Mouse (Mus musculus): ENCODE measurements around the gene Tshz2. TPM values are rescaled to one million over a fixed set of nuclear protein-coding genes. Genes with fewer than 3 reads are reported as not detected.

Gene Tshz2
- polyA plus RNA-seq, 1 experiment from 2014 or later = 0.70 TPM

GRCm38 (mm10) chr2:169871436-169872060, 238.7 kb downstream of the Tshz2 start:
- no peaks in the 10 kb centered on the region; the same call in 1 of the 2 replicates for H3K4me1 ChIP-seq (replicated peaks)
- no peak overlapping the region for H3K4me3 ChIP-seq (replicated peaks)
- no peak overlapping the region for H3K9ac ChIP-seq
- no peaks in the 10 kb centered on the region for H3K36me3 ChIP-seq (replicated peaks)
- H3K4me2 ChIP-seq = no peak overlapping the region
- H3K27me3 ChIP-seq = no peaks in the 10 kb centered on the region
- ATAC-seq (ENCODE audit: insufficient read depth) = no peak
- H3K9me3 ChIP-seq (replicated peaks) = no peaks in the 10 kb centered on the region
- H3K27ac ChIP-seq (replicated peaks) = no peak overlapping the region
- 76% methylated on average over 8 of the region's 8 CpGs for WGBS (ENCODE audit: insufficient replicate concordance)

- Histone ChIP-seq H3K4me3 (replicated peaks) (no peak overlapping the region), H3K4me2 (no peak overlapping the region), H3K9me3 (replicated peaks) (no peaks in the 10 kb centered on the region), H3K36me3 (replicated peaks) (no peaks in the 10 kb centered on the region), H3K9ac (no peak overlapping the region), H3K27me3 (no peaks in the 10 kb centered on the region), H3K27ac (replicated peaks) (no peak overlapping the region), H3K4me1 (replicated peaks) (no peaks in the 10 kb centered on the region; the same call in 1 of the 2 replicates)
- ATAC-seq (ENCODE audit: insufficient read depth) = no peak
- 25% methylated on average over 16 of the region's 16 CpGs for WGBS (ENCODE audit: insufficient replicate concordance)
Observed at GRCm38 (mm10) chr2:169873442-169873841, 240.6 kb downstream of the Tshz2 start.

GRCm38 (mm10) chr2:169887921-169888320, 255.1 kb downstream of the Tshz2 start:
- no peak for ATAC-seq (ENCODE audit: insufficient read depth)
- H3K27ac ChIP-seq (replicated peaks) = no peak overlapping the region
- WGBS (ENCODE audit: insufficient replicate concordance) = 71% methylated on average over 9 of the region's 9 CpGs

DNA sequence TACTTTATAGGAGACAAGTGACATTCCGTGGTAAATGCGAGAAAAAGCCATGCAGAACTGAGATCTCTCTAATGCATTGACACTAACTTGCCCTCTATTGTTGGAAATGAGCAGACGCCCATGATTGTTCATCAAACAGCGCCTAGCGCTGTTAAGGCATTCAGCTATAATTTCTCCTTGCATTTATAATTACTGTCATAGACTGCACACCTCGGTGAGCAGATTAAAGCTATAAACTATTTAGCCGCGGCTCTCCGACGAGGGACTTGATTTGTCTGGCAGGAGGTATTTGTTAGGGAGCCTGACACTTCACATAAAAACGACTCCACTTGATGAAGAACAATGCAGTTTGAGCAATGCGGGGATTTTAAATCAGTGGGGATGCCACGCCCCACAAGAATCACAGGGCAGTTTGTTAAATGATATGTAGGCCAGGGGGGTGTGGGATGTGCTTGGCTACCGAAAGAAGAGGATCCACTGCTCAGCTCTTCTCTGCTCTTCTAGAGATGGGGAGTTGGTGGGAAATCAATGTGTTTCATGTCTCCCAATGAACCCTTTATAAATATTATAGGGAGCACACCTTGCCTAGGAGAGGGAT, 259.7 kb downstream of the Tshz2 start:
- Histone ChIP-seq H3K4me1 (replicated peaks) (no peaks in the 10 kb centered on the region), H3K4me3 (replicated peaks) (no peak overlapping the region), H3K36me3 (replicated peaks) (no peaks in the 10 kb centered on the region), H3K27ac (replicated peaks) (no peak overlapping the region), H3K27me3 (no peaks in the 10 kb centered on the region), H3K9me3 (replicated peaks) (no peaks in the 10 kb centered on the region), H3K9ac (no peak overlapping the region), H3K4me2 (no peak overlapping the region)
- 72% methylated on average over 14 of the region's 14 CpGs for WGBS (ENCODE audit: insufficient replicate concordance)
- ATAC-seq (ENCODE audit: insufficient read depth) = no peak

More at GRCm38 (mm10) chr2:169887921-169888320, 255.1 kb downstream of the Tshz2 start:
- Histone ChIP-seq H3K4me1 (replicated peaks) (no peaks in the 10 kb centered on the region), H3K9me3 (replicated peaks) (no peaks in the 10 kb centered on the region), H3K9ac (no peak overlapping the region), H3K36me3 (replicated peaks) (no peaks in the 10 kb centered on the region), H3K4me3 (replicated peaks) (no peak overlapping the region), H3K27me3 (no peaks in the 10 kb centered on the region), H3K4me2 (no peak overlapping the region)

- H3K4me1 ChIP-seq (replicated peaks) = no peaks in the 10 kb centered on the region
- no peak for ATAC-seq (ENCODE audit: insufficient read depth)
- no peak overlapping the region for H3K4me2 ChIP-seq
- no peak overlapping the region for H3K4me3 ChIP-seq (replicated peaks)
- WGBS (ENCODE audit: insufficient replicate concordance) = 64% methylated on average over 7 of the region's 7 CpGs
- no peaks in the 10 kb centered on the region for H3K27me3 ChIP-seq
- H3K9ac ChIP-seq = no peak overlapping the region
- no peak overlapping the region for H3K27ac ChIP-seq (replicated peaks)
- H3K36me3 ChIP-seq (replicated peaks) = no peaks in the 10 kb centered on the region
- no peaks in the 10 kb centered on the region for H3K9me3 ChIP-seq (replicated peaks)
Observed at GRCm38 (mm10) chr2:169902896-169903295, 270.1 kb downstream of the Tshz2 start.

DNA sequence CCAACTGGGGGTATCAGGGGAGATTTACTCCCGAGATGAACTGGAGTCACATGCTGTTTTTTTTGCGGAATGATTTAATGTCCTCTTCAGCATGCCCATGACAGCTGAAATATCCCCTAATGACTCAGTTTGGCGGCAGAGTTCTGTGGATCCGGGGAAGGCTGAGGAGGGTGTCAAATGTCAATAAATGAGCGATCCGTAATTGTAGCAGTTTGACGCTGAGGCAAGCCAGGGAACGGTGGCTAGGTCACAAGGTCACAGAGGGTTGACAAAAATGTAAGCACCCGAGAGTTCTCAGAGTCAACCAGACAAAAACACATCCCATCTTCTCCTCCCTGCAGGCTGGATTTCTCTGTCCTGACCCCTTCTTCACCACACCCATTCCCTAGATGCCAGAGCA, 273.6 kb downstream of the Tshz2 start:
- Histone ChIP-seq H3K4me1 (replicated peaks) (no peaks in the 10 kb centered on the region), H3K4me2 (no peak overlapping the region), H3K27me3 (no peaks in the 10 kb centered on the region), H3K4me3 (replicated peaks) (no peak overlapping the region), H3K9me3 (replicated peaks) (no peaks in the 10 kb centered on the region), H3K36me3 (replicated peaks) (no peaks in the 10 kb centered on the region), H3K27ac (replicated peaks) (no peak overlapping the region), H3K9ac (no peak overlapping the region)
- ATAC-seq (ENCODE audit: insufficient read depth) = no peak
- WGBS (ENCODE audit: insufficient replicate concordance) = 25% methylated on average over 9 of the region's 9 CpGs

GRCm38 (mm10) chr2:169907979-169908378, 275.2 kb downstream of the Tshz2 start:
- Histone ChIP-seq H3K27me3 (no peaks in the 10 kb centered on the region), H3K27ac (replicated peaks) (no peak overlapping the region), H3K36me3 (replicated peaks) (no peaks in the 10 kb centered on the region), H3K4me1 (replicated peaks) (no peaks in the 10 kb centered on the region), H3K4me2 (no peak overlapping the region), H3K4me3 (replicated peaks) (no peak overlapping the region), H3K9ac (no peak overlapping the region), H3K9me3 (replicated peaks) (no peaks in the 10 kb centered on the region)
- ATAC-seq (ENCODE audit: insufficient read depth) = no peak
- WGBS (ENCODE audit: insufficient replicate concordance) = 58% methylated on average over 7 of the region's 7 CpGs

DNA sequence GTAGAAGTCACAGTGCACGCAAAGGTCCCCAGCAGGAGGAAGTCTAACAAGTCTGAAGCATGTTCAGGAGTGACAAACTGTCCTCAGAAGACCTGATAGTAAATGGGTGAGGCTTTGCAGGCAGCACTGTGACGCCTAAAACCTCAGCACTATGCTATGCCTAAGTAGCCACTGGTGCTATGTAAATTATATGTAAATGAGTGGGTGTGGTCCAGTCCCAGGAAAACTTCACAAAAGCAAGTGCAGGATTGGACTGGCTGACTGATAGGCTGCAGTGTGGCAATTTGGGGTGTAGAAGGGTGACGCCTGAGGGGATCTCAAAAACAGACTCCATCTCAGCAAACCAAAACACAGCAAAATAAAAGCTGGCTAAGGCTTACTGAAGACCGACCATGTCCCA, 277.8 kb downstream of the Tshz2 start:
- Histone ChIP-seq H3K4me3 (replicated peaks) (no peak overlapping the region), H3K9ac (no peak overlapping the region), H3K27me3 (no peaks in the 10 kb centered on the region), H3K27ac (replicated peaks) (no peak overlapping the region), H3K4me1 (replicated peaks) (no peaks in the 10 kb centered on the region), H3K9me3 (replicated peaks) (no peaks in the 10 kb centered on the region), H3K4me2 (no peak overlapping the region), H3K36me3 (replicated peaks) (no peaks in the 10 kb centered on the region)
- WGBS (ENCODE audit: insufficient replicate concordance) = 48% methylated on average over 4 of the region's 4 CpGs
- ATAC-seq (ENCODE audit: insufficient read depth) = no peak

DNA sequence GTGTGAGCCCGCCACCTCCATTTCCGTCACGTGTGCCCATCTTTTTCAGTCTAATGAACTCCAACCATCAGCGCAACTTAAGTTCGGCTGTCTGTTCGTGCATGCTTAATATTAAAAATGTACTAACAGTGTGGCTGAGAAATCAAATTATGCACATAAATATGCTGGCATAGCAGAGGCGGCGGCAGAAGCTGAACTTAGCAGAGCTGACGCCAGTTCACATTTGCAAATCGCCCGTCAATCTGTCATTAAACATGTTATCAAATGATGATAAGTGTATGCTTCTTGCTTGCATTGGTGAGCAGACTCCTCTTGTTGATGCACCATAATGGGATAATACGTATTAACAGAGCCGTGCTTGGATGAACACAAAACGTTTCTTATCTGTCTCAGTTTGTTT, 280.0 kb downstream of the Tshz2 start:
- Histone ChIP-seq H3K9ac (no peak overlapping the region), H3K27ac (replicated peaks) (no peak overlapping the region), H3K36me3 (replicated peaks) (no peaks in the 10 kb centered on the region), H3K9me3 (replicated peaks) (no peaks in the 10 kb centered on the region), H3K4me2 (no peak overlapping the region), H3K4me1 (replicated peaks) (no peaks in the 10 kb centered on the region), H3K27me3 (no peaks in the 10 kb centered on the region), H3K4me3 (replicated peaks) (no peak overlapping the region)
- ATAC-seq (ENCODE audit: insufficient read depth) = no peak
- 79% methylated on average over 14 of the region's 14 CpGs for WGBS (ENCODE audit: insufficient replicate concordance)

DNA sequence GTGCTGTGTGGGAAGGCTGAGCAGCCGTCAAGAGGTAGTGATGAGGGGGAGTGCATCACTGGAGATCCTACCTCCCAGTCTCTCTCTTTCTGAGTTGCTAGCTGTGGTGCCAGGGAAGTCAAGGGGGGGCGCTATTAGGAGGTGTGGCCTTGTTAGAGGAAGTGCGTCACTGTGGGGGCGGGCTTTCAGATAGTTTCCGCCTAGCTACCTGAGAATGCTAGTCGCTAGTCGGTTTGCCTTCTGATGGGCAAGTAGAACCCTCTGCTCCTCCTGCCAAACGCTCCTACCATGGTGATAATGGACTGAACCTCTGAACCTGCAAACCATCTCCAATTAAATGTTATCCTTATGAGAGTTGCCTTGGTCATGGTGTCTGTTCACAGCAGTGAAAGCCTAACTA, 282.1 kb downstream of the Tshz2 start:
- Histone ChIP-seq H3K9me3 (replicated peaks) (no peaks in the 10 kb centered on the region), H3K27ac (replicated peaks) (no peak overlapping the region), H3K9ac (no peak overlapping the region), H3K27me3 (no peaks in the 10 kb centered on the region), H3K36me3 (replicated peaks) (no peaks in the 10 kb centered on the region), H3K4me1 (replicated peaks) (no peaks in the 10 kb centered on the region), H3K4me2 (no peak overlapping the region), H3K4me3 (replicated peaks) (no peak overlapping the region)
- 59% methylated on average over 8 of the region's 8 CpGs for WGBS (ENCODE audit: insufficient replicate concordance)
- ATAC-seq (ENCODE audit: insufficient read depth) = no peak

DNA sequence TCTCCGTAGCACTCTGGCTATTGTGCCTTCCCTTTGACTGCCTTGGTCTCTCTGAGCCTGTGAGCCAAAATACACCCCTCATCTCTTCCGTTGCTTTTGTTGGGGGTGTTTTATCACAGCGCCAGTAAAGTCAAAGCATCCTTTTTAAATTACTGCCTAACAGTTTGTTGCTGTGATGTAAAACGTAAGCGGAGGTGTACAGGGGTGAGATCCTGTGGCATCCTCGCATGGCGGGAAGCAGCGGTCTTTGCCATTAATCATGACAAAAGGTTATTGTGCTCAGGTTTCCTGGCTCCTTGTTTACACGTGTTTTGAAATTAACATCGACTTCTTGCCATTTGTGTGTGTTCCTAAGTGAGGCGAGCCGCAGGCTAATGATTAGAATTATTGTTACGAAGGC, 282.5 kb downstream of the Tshz2 start:
- Histone ChIP-seq H3K27ac (replicated peaks) (no peak overlapping the region), H3K9me3 (replicated peaks) (no peaks in the 10 kb centered on the region), H3K27me3 (no peaks in the 10 kb centered on the region), H3K36me3 (replicated peaks) (no peaks in the 10 kb centered on the region), H3K4me1 (replicated peaks) (no peaks in the 10 kb centered on the region), H3K9ac (no peak overlapping the region), H3K4me2 (no peak overlapping the region), H3K4me3 (replicated peaks) (no peak overlapping the region)
- WGBS (ENCODE audit: insufficient replicate concordance) = 69% methylated on average over 13 of the region's 13 CpGs
- ATAC-seq (ENCODE audit: insufficient read depth) = no peak
